Mouse (Mus musculus): ENCODE measurements at regions not wholly inside any gene's neighbourhood (a gene's known extent, or its start where the extent isn't known, plus 50 kb on each side); places are given as distances from the start of the nearest gene placed in this dataset.
"Not testable (repeated sequence)": the region's sequence is repeated elsewhere in the genome, so short reads cannot be mapped to it uniquely, and the experiment has no call there.

DNA sequence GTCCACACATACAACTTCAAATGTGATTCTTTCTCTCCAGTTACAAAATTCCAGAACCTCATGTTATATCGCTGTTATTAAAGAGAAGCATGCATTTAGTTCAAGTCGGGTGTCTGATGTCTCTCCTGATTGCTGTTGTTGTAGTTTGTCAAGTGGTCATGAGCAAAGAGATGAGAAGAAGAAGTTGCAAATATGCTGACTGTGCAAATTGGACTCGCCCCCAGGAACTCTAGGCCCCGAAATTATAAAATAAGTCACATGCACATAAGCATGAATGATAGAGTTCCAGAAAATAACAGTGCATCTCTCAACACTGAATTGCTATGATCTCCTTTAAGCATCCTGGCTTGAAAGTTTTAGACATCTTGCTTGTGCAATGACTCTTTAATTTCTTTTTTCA lies 53.3 kb downstream of the Kif2b start:
- DNase-seq (ENCODE audit: low read depth, low spot score), result no peak

DNA sequence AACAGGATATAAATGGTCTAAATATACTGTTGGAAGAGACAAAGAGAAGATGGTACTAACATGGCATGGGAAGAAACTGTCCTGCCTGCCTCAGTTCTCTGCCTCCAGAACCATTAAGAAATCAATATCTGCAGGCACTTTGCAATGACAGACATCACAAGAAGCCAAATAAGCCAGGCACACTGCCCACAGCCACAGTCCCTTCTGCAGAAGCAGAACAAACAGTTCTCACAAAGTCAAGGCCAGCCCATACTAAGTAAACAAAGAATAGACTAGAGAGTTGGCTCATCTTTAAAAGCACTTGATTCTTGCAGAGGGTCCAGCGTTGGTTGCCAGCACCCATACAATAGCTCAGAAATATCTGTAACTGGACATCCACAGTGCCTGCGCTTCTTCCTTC lies 98.1 kb downstream of the Kif2b start:
- DNase-seq (ENCODE audit: low read depth, low spot score), result no peak

DNA sequence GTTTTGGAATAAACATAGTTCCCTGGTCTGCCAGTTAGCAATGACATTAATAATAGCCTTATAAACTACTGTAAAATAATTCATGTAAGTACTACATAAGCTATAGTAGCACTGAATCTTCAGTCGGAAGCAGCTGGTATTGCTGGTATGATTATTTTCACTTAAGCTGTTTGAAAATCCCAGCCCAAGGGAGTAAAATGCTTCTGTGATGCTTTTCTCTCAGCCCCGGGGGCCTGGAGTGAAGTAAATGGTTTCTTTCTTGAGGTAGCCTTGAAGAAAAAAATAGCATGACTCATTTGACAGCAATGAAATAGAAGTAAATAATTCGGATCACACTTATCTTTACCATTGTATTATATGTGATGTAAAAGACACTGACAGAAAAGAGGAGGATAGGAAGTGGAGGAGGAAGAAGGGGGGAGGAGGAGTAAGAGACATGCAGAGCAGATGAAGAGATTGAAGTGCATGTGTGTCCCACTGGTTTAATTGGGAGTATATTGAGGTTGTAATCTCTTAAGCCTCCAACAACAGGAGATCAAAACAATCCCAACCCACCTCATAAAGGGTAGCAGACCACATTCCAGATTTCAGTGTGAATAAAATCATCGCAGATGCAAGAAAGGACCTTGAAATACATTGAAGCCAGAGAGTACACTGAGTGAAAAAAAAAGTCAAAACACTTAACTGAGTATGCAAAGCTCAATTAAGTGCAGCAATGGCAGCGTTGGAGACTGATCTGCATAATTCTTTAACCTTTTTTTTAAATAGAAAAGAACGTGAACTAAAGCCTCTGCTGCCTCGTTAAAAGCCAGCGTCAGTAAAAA lies 113.6 kb downstream of the Kif2b start:
- DNase-seq (ENCODE audit: low read depth, low spot score), result no peak

DNA sequence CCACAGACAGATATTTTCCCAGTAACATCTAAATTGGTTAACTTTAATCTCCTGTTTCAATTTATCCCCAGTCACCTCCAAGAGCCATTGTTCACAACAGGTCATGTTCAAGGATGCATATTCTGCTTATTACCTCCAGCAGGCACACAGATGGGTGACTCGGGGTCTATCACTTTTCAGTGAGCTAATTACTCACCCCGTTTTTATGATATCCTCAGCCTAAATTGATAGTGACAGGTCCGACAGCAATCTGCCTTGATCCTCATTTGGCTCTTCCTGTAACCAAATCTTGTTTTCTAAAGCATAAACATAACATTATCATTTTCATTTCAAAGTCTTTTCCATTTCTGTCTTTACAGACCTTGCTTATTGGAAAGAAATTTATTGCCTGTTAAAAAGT lies 115.4 kb downstream of the Kif2b start:
- no peak for DNase-seq (ENCODE audit: low read depth, low spot score)

DNA sequence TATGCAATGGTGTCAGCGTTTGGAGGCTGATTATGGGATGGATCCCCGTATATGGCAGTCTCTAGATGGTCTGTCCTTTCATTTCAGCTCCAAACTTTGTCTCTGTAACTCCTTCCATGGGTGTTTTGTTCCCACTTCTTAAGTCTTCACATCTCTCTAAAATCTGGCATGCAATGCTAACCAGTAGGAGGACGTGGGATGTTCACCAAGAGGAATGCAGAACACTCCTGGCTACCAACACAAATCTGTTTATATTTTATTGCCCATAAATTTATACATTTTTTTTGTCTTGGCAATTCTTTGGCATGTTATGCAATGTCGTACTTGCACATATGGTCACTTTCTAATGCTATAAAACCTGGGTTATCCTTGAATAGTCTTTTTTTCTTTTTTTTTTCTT lies 135.0 kb downstream of the Kif2b start:
- DNase-seq (ENCODE audit: low read depth, low spot score), result no peak

DNA sequence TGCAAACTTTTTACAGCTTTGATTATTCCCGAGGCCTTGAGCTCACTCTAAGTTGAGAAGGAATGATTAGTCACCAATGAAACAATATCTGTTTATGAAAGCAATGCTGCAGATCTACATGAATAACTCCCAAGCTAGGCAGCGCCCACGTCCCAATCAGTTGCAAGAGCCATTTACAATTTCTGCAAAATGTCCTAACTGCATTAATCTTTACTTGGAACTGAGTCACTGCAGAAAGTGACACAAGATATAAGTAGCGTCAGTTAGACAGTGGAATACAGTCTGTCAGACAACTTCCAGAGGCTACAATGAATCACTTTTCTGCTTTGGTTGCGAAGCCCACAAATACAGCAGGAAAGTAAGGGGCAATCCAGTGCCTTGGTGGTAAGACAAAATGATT lies 145.2 kb downstream of the Kif2b start:
- DNase-seq (ENCODE audit: low read depth, low spot score), result no peak

DNA sequence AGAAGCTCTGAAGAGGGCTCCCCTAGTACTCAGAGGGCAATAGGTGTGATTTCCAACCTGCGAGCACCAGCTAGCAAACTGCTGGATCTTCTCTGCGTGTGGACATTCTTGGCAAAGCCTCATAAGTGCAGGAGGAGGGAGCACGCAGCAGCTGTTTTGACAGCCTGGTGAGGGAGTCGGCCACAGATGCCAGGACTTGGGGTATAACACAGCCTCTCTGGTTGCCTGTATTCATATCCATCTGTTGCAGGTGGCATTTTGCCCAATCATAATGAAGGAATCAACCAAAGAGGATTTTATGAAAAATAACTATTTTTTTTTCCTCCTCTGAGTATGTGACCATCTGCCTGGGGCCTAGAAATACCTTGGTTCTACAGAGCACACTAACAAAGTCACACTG lies 150.6 kb downstream of the Kif2b start:
- DNase-seq (ENCODE audit: low read depth, low spot score), result no peak

DNA sequence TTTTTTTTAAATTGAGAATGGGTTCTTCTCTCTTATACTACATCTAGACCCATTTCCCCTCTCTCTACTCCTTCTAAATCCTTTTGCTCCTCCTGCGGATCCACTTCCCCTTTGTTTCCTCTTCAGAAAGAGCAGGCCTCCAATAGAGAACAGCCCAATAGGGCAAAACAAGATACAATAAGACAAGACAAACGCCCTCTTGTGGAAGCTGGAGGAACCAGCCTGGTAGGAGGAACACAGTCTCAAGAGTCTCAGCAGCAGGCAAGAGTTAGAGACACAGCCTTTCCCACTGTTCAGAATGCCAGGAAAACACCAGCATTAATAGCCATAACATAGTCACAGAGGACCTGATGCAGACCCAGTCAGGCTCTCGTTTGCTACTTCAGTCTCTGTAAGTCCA lies 190.2 kb downstream of the Kif2b start:
- peak; percentile 45 for DNase-seq (ENCODE audit: low read depth, low spot score)

DNA sequence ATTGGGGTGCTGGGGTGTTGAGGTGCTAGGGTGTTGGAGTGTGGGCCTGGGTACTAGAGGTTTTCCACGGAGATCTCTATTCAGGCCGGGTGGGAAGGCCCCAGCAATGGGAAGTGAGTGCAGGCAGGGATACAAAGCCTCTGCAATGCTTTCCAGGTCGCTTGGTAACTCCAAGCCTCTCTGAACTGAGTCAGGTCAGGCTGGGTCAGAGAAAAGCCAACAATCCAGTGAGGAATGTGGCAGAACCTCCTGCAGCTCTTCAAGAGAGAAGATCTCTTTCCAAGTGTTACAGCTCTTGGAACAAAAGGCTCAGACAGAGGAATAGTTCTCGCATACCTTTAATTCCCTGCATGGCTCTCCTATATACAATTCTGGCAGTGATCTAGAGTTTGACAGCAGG lies 220.3 kb downstream of the Kif2b start:
- DNase-seq (ENCODE audit: low read depth, low spot score), result no peak

DNA sequence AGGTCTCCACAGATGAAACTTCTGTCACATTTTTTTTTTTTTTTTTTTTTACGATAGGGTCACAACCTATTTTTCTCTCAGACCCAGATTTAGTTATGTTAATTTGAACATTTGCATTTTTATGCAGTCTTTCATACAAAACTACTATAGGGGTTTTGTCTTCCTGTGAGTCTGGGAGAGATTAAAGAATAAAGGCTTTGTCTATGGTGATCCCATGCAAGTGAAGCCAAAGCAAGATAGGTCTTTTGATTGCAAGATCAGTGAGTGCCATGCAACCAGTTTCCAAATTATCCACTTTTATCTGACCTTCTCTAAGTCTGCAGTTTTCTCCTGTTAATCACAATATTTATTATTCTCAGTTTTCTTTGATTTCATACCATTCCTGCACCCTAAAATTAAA lies 234.7 kb downstream of the Kif2b start:
- no peak for DNase-seq (ENCODE audit: low read depth, low spot score)

DNA sequence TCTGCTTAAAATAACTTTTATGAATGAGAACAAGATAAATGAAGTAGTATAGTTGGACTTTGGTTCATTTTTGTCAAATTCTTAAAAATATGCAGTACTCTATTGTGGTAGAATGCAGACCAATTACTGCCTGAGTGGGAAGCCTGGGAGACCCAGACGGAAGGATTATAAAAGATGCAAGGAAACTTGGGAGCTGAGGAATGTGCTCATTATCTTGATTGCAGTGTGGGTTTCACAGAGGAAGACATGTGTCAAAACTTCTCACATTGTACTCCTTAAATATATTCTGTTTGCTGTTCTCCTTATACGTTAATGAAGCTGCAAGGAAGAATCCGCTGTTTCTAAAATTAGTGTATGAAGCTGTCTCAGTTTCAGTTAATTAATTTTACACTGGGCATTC lies 244.3 kb downstream of the Kif2b start:
- DNase-seq (ENCODE audit: low read depth, low spot score), result no peak

DNA sequence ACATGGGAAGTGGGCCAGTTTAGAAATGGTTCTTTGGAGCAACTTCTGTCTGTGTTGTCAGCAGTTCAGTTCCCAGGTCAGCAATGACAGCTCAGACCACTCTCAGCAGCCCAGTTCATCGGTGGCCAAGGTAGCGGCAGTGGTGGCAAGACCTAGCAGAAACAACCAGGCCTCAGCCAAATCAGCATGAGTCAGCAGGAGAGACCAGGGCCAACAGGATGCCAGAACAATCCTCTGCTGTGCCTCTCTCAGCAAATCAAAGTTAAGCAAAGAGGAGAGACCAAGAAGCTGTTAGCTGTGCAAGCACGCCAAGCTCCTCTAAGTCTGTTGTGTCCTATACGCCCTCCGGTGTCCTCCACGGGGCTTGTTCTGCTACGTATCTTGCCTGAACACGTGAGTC lies 249.8 kb downstream of the Kif2b start:
- DNase-seq (ENCODE audit: low read depth, low spot score), result peak; percentile 26

DNA sequence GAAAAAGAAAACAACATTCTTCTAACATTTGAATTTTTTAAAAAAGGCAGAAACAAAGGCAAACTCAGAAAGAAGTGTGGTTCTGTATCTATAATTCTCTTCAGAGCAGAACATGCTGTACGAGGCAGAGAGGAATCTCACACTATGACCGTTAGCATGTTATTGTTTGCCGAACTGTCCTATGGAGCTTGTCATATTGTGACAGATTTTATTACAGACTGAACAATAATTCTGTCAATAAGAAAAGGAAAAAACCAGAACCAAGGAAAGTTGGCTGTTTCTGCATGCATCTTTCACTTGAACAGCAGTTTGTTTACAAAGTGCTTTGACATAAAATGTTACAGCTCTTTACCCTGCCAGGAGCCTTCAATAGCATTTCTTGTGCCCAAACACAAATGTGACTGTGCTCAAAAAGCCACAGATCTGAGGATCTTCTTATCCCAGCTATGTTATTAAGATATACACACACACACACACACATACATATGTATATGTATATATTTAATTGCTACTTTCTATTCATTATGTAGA lies 267.1 kb downstream of the Kif2b start:
- no peak for DNase-seq (ENCODE audit: low read depth, low spot score)

DNA sequence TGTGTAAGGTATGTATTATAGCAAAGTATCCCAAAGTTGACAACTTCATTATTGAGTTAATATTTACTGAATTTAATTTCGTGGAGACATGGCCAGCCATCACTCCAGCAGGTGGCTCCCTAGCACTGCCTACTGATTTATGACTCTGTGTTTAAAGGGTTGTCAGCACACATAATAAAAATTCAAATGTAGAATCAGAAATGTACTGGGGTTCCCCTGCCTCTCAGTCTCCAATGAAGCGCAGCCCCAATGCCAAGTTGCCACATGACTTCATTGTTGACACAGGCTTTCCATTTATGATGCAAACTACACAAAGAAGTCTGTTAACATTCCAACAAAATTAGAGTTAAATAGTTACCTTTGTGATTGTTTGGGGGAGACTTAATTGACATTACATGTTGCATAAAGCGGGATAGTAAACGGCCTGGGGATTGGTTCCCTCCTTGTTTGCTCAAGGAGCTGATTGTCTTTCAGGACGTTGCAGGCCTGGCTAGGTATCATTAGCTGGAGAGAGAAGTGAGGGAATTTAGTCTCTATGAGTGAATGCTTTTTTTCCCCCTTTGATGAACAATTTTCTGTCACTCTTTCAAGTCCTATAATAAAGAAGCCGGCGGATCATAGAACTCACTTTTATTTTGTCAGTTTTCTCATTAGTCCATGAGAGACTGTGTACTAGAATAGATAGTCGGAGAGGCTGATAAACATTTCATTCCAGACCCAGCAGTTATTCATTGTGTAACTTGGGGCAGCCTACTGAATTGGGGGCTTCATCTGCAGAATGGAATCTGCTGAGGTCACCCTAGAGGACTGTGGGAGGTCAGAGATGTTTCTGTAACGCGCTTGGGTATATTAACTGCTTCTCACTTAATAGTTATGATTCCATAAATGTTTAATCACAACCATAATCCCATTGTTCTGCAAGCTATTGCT lies 287.9 kb downstream of the Kif2b start:
- DNase-seq (ENCODE audit: low read depth, low spot score), result no peak

DNA sequence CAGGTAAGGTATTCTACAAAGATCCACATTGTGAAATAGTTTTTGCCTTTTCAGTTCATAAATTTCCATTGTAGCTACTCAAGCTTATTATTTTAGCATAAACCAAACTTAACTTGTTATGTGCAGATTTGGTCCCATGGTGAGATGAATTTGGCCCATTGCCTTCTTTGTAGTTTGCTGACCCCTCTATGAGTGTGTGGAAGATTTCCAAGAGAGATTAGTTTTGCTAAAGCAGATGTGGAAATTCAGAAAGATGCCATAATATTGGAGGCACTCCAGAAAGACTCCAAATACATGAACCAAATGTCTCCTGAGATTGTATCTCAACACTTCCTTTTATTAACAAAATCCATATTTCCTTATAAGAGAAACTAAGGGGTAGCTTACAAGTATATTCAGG lies 291.0 kb downstream of the Kif2b start:
- DNase-seq (ENCODE audit: low read depth, low spot score), result no peak

DNA sequence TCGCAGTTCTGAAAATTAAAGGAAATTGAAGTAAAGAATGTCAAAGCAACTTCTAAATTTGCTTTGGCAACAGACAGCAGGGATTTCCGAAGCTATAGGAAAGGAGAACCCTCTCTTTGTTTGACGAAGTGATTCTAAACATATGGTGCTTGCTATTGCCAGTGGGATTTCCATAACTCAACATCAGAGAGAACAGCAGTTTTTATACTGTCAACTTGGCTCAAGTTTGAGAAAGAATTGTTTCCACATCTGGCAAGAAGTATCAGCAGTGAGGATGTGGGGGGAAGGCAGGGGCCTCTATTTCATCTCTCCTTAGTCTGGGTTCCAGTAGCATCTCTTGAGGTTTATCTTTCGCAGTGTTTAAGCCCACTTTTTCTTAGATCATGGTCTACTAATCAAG lies 315.1 kb downstream of the Kif2b start:
- no peak for DNase-seq (ENCODE audit: low read depth, low spot score)

DNA sequence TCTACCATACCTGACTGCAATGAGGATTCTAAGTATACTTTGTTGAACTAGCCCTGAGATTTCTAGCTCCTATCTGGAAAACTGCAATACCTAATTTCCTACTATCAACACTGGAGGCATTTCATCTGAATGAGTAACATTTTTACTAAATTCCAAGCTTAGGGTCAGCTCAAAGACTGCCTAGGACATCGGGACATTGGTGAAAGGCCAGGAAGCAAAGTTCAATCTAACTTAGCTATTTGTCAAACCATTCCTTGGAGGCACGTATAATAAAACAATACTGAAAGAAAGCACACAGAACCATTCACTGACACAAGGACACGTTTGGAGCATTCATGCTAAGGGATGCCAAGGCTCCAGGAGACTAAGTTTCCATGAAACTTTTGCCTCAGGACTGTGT lies 335.3 kb downstream of the Kif2b start:
- DNase-seq (ENCODE audit: low read depth, low spot score), result not testable (repeated sequence)

DNA sequence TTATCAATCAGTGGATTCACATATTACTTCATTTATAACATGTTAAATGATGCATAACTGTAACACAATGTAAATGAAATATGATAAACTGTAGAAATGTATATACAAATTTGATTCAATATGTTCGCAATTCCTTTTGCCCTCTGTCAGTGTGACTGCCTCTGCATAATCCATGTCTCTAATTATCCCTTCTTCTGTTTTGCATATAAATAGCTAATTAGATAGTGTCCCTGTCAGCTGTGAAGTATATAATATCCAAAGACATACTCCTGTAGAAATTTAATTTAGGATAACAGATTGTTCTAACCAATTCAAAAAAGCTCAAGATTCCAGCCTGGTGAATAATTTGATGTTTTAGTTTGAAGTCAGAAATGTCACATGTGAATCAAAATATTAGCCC lies 361.2 kb downstream of the Kif2b start:
- no peak for DNase-seq (ENCODE audit: low read depth, low spot score)

DNA sequence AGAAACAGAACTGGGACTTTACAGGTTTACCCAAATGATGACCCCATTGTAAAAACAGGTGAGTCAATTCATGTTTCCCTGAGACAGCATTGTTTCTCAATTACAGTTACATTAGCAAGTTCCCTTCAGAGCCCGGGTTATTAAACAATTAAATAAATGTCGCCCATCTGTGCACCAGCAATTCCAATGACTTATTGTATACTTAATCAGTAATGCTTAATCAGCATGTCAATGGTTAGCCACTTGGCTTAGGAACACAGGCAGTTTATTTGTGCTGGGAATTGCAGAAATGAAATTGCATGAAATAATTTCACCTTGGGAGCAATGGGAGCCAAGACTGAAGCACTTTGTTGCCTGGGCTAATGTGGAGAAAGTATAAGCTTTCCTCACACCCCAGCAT lies 364.3 kb downstream of the Kif2b start:
- no peak for DNase-seq (ENCODE audit: low read depth, low spot score)

DNA sequence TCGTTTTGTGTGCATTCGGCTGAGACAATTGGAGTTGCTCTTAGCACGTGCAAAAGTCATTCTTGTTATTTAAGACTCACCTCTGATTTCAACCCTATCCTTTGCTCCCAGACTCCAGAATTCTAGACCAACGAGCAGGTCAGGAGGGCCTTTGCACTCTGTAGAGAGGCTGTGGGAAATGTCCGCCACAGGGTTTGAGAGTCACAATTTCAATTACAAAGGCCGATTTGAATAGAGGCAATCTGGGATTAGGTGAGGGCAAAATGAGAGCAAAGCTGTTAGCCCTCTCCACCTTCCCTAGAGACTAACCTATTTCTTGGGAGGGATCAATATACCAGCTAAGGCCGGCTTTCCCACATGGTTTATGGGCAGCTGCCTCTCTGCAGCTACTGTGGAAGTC lies 370.9 kb downstream of the Kif2b start:
- DNase-seq (ENCODE audit: low read depth, low spot score), result peak; percentile 13

DNA sequence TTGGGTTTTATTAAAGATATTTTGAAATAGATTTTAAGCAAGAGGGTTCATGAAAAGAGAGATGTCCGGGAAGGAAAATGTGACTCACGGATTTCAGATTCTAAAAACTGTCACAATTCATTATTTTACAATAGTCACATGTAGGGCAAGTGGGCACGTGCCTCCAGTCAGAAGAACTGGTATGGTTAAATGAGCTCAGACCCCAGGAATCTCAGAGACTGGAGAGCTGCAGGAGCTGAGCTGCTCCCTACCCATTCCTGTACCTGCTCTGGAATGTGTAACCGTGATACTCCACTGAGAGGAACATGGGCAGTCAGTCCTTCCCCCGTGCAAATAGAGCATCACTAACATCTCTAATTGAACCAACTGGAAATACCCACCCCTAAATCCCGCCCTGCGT lies 372.9 kb downstream of the Kif2b start:
- no peak for DNase-seq (ENCODE audit: low read depth, low spot score)

DNA sequence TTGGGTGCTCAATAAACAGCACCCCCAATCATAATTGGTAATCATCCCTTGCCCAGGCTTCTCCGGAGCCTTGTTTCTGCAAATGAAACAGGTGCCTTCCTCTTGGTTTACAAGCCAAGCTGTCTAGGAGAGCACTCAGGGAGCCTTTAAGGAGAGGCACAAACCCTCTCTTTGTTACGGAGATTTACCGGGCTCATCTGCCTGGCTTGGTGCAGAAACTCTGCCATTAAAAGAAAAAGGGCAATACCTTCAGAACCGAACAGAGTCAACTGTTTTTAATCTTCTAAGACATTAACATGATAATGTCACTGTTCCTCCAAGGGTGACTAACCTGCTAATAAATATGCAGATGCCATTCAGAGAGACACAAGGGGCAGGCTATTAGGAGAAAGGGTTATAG lies 380.5 kb downstream of the Kif2b start:
- peak; percentile 28 for DNase-seq (ENCODE audit: low read depth, low spot score)

DNA sequence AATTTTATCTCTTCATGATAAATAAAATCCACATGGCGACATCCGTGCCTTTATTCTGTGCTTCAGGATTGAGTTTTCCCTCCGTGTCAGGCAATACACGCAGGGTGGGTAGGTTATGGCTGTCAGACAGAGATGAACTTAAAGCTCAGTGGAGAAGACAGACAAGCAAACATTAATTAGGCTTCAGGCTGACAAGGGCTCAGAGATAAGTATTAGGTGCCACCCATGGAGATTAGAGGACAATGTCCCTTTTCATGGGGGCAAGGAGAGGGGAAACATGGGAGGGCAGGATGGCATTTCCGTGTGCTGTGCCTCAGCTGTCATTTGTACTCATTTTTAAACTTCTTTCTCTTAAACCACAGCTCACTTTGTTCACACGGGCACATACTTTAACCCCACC lies 381.0 kb downstream of the Kif2b start:
- no peak for DNase-seq (ENCODE audit: low read depth, low spot score)

All from WW6 (cell line).